Mouse (Mus musculus) kidney, adult 8-10 months (tissue): Measurements from ENCODE around the gene Zgpat.

ENCODE experiments used
- DNase-seq, 2 experiments: peaks; one replicate each; pipeline ENCODE4 v3.0.0; 2022

Zgpat gene

GRCm38 (mm10) chr2:181385885-181386284 is 21.2 kb downstream of the Zgpat start:
- peak in 1 of 2 experiments; percentile 30 for DNase-seq

- DNase-seq = no peak
These were observed 22.0 kb downstream of the Zgpat start for GRCm38 (mm10) chr2:181386663-181387210.

- no peak for DNase-seq
These were observed 25.6 kb downstream of the Zgpat start for GRCm38 (mm10) chr2:181390136-181390870.

- DNase-seq = no peak
These were observed 26.3 kb downstream of the Zgpat start for GRCm38 (mm10) chr2:181391022-181391421.

GRCm38 (mm10) chr2:181391541-181391940 is 26.8 kb downstream of the Zgpat start:
- DNase-seq = no peak

- peak; percentile 69 to 91 for DNase-seq
These were observed 28.0 kb downstream of the Zgpat start for GRCm38 (mm10) chr2:181392600-181393213.

GRCm38 (mm10) chr2:181394086-181394485 is 29.4 kb downstream of the Zgpat start:
- no peak for DNase-seq

GRCm38 (mm10) chr2:181397207-181397761 is 32.6 kb downstream of the Zgpat start:
- no peak for DNase-seq

- DNase-seq = no peak
These were observed 36.8 kb downstream of the Zgpat start for GRCm38 (mm10) chr2:181401497-181401896.

GRCm38 (mm10) chr2:181403722-181404121 is 39.0 kb downstream of the Zgpat start:
- no peak for DNase-seq

- no peak for DNase-seq
These were observed 44.9 kb downstream of the Zgpat start for GRCm38 (mm10) chr2:181409643-181410042.

GRCm38 (mm10) chr2:181410760-181411473 is 46.2 kb downstream of the Zgpat start:
- peak; percentile 66 to 82 for DNase-seq

- DNase-seq = no peak
These were observed 48.4 kb downstream of the Zgpat start for GRCm38 (mm10) chr2:181413141-181413540.

- peak; percentile 70 to 81 for DNase-seq
These were observed 51.2 kb downstream of the Zgpat start for GRCm38 (mm10) chr2:181415945-181416344.

- DNase-seq = no peak
These were observed 54.6 kb downstream of the Zgpat start for GRCm38 (mm10) chr2:181419359-181419758.

- no peak for DNase-seq
These were observed 55.7 kb downstream of the Zgpat start for GRCm38 (mm10) chr2:181420426-181420825.

GRCm38 (mm10) chr2:181420903-181421638 is 56.3 kb downstream of the Zgpat start:
- peak in 1 of 2 experiments; percentile 15 for DNase-seq

- no peak for DNase-seq
These were observed 59.1 kb downstream of the Zgpat start for GRCm38 (mm10) chr2:181423834-181424233.
